Mouse (Mus musculus) midbrain, embryonic 10.5 days (tissue): ENCODE measurements at regions not wholly inside any gene's neighbourhood (a gene's known extent, or its start where the extent isn't known, plus 50 kb on each side); places are given as distances from the start of the nearest gene placed in this dataset.

Experiments used
- DNase-seq: peaks from one replicate; pipeline ENCODE4 v3.0.0-alpha.2; 2017; ENCODE audit warnings: low spot score
- H3K27ac ChIP-seq: fragments of 300-500 bp; sonication (generic); replicated peaks from 2 replicates; pipeline ENCODE4 v1.5.1; 2016; ENCODE audit warnings: mild to moderate bottlenecking
- H3K27me3 ChIP-seq: fragments of 300-500 bp; sonication (generic); 2 replicates; pipeline ENCODE4 v1.6.1; 2016; ENCODE audit warnings: low read depth, mild to moderate bottlenecking; ENCODE audit not compliant: poor library complexity, severe bottlenecking
- H3K36me3 ChIP-seq: fragments of 300-500 bp; sonication (generic); 2 replicates; pipeline ENCODE4 v1.6.1; 2016; ENCODE audit warnings: mild to moderate bottlenecking, moderate library complexity
- H3K4me1 ChIP-seq: fragments of 300-500 bp; sonication (generic); 2 replicates; pipeline ENCODE4 v1.6.1; 2016
- H3K4me3 ChIP-seq: fragments of 300-500 bp; sonication (generic); 2 replicates; pipeline ENCODE4 v1.5.1; 2016; ENCODE audit warnings: mild to moderate bottlenecking, moderate library complexity
- H3K9me3 ChIP-seq: fragments of 300-500 bp; sonication (generic); replicated peaks from 2 replicates; pipeline ENCODE4 v1.6.1; 2016; ENCODE audit warnings: mild to moderate bottlenecking
- WGBS: fragments of 180-500 bp; shearing (Covaris S2); methylation state at CpG from one replicate; pipeline ENCODE4 v1.1.7; 2016; 5-methylcytosine and 5-hydroxymethylcytosine counted together

DNA sequence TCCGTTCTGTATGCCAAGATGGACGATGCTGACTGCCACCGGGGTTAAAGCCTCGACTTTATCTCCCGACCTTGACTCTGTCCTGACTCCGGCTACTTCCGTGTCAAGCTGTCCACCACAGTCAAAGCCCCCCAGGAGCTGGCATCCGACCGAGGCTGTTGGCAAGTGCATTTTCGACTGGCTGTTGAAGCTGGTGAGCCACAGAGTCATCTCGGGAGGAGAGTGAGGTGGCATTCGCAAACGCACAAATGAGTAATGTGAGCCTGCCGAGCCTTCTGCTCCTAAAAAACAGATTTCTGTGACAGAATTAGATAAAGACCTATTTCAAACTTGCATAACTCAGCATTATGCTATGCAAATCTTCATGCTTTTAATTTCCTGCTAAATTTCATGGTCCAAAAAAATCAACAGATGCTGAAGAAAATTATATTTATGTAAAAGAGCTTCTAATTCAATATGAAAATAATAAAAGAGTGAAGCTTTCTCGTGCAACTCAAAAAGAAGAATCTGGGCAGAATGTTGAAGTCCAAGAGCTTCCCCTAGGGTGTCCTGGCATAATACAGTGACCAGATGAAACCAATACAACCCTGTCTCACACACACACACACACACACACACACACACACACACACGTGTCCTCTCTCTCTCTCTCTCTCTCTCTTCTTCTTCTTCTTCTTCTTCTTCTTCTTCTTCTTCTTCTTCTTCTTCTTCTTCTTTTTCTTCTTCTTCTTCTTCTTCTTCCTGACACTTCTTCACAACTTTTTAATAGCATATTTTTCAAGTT is 171.2 kb upstream of the Atp2b1 start:
- Histone ChIP-seq H3K27ac (no peak overlapping the region), H3K9me3 (no peaks in the 10 kb centered on the region), H3K4me1 (peaks cover 3% of the 10 kb centered on the region; the same call in 1 of the 2 replicates), H3K27me3 (no peaks in the 10 kb centered on the region), H3K36me3 (no peaks in the 10 kb centered on the region), H3K4me3 (no peak overlapping the region)
- DNase-seq, result no peak
- WGBS, result 86% methylated on average over 16 of the region's 16 CpGs

DNA sequence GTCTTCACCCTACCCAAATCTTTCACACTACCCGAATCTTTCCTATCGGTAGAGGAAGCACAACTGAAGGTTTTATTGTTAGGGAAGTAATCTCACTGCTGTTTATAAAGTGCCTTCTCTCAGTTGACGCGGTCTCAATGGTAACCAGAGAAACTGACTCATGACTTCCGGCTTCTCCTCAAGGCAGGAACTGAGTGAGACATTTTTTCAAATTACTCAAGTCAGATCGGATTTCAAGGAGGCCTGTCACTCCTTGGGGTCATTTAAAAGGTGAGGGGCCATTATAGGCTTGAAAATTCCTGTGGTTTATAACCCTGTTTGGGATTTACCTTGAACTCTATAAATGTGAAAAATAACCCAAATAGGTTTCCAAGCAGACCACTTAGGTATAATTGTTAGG is 170.0 kb upstream of the Atp2b1 start:
- Histone ChIP-seq H3K4me3 (no peak overlapping the region), H3K27me3 (no peaks in the 10 kb centered on the region), H3K36me3 (no peaks in the 10 kb centered on the region), H3K27ac (no peak overlapping the region), H3K9me3 (no peaks in the 10 kb centered on the region), H3K4me1 (peaks cover 9% of the 10 kb centered on the region)
- DNase-seq, result no peak
- WGBS, result 45% methylated on average over 6 of the region's 6 CpGs

DNA sequence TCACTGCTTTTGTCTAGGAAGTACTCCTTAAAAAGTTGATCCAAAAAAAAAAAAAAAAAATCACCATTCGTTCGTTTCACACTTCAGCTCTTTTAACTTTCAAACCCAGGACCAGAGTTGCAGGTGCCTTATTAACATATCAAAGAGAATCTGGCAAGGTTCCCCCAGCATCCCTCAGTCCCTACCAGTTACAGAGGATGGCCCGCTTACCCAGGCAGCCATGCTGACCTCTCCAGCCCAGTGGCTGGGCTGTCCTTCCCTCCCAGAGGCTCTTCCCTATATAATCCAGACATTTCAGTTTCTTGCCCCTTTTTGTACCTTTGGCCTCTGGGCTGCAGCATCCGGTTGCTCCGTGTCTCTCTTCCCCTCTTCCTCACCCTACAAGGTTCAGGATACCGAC is 169.5 kb upstream of the Atp2b1 start:
- Histone ChIP-seq H3K36me3 (no peaks in the 10 kb centered on the region), H3K4me1 (peaks cover 13% of the 10 kb centered on the region), H3K9me3 (no peaks in the 10 kb centered on the region), H3K27ac (no peak overlapping the region), H3K27me3 (no peaks in the 10 kb centered on the region), H3K4me3 (no peak overlapping the region)
- WGBS, result 43% methylated on average over 6 of the region's 6 CpGs
- DNase-seq, result no peak

DNA sequence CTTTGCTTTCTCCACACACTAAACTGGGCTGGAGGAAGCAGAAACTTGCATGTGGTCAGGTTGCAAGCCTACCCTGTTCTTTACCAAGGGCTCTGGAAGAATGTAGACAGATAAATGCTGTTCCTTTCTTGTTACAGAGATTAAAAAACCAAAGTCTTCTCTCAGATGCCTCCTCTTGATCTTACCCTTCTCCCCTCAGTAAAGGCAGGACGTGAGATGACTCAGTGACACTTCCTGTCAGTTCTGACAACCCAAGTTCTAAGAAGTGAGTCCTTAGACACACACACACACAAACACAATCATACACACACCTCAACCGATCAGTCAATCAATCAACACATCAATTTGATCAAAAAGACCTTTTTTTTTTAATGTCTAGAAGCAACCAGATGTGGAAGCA is 168.8 kb upstream of the Atp2b1 start:
- peaks cover 14% of the 10 kb centered on the region for H3K4me1 ChIP-seq
- H3K36me3 ChIP-seq, result no peaks in the 10 kb centered on the region
- no peak overlapping the region for H3K4me3 ChIP-seq
- H3K27ac ChIP-seq, result no peak overlapping the region
- no peaks in the 10 kb centered on the region for H3K27me3 ChIP-seq
- no peak for DNase-seq
- WGBS, result 79% methylated on average over 2 of the region's 2 CpGs
- no peaks in the 10 kb centered on the region for H3K9me3 ChIP-seq

DNA sequence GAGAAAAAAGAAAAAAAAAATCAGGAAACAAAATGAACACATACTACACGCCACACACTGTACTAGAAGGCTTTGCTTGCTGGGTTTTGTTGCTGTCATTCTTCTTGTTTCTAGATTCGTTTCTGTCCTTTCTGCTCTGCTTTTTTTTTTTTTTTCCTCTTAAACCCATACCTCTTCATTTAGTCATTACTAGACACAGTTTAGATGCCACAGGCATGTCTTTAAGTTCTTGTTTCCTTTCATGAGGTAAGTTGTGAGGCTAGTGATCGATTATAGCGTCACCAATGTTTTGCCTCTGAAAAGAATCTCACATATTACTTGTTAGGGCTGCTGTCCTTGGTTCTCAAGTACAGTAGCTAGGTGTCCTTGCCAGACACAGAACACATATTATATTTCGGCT is 168.3 kb upstream of the Atp2b1 start:
- DNase-seq, result no peak
- H3K4me1 ChIP-seq, result peaks cover 14% of the 10 kb centered on the region
- H3K36me3 ChIP-seq, result no peaks in the 10 kb centered on the region
- no peak overlapping the region for H3K27ac ChIP-seq
- 88% methylated on average over 5 of the region's 5 CpGs for WGBS
- no peaks in the 10 kb centered on the region for H3K27me3 ChIP-seq
- no peak overlapping the region for H3K4me3 ChIP-seq
- H3K9me3 ChIP-seq, result no peaks in the 10 kb centered on the region

DNA sequence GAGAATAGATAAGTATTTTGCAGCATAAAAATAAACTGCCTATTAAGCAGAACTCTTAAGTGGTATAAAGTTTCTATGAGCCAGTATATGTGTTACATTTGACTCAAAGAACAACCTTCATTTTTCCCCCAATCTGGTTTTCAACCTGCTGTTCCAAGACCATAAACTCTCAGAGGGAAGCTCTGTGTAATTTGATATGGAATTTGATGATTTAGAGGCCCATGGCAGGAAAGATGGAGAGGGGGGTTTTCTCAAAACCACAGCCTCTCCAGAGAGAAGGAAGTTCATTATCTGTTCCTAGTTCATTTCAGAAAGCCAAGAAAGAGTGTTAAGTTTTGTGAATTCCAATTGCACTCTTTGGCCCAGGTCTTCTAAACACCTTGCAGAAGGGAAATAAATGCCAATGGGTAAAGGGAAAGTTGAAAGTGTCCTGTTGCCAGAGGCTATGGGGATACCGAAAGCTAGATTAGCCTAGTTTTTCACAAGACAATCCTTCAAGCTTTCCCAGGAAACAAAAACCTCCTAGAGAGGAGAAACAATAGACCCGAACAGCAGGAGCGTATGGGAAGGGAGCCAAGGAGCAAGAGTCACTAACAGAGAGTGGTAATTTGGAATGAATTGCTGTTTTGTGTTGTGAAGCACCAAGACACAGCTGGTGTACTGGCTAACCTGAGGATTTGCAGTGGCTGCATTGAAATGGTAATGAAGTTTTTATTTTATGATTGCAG is 165.2 kb upstream of the Atp2b1 start:
- 7% methylated on average over 3 of the region's 3 CpGs for WGBS
- H3K36me3 ChIP-seq, result no peaks in the 10 kb centered on the region
- no peaks in the 10 kb centered on the region for H3K27me3 ChIP-seq
- H3K4me3 ChIP-seq, result no peak overlapping the region
- no peak overlapping the region for H3K27ac ChIP-seq
- no peak for DNase-seq
- peaks cover 17% of the 10 kb centered on the region for H3K4me1 ChIP-seq
- H3K9me3 ChIP-seq, result no peaks in the 10 kb centered on the region

DNA sequence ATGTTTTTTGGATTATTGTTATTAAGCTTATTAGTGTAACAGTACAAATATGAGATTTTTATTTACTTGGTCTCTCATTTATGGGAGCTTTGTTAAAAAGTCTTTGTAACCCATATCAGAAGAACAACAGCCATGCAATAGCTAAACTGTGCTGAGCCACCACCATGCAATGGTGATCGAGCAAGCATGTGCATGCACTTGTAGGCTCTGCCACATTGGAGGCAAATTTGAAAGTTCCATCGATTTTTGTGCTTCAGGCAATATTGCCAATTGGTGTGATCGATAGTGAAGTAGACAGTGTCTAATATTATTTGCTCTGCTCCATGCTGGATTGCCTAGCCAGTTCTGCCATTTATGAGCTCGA is 164.6 kb upstream of the Atp2b1 start:
- WGBS, result 55% methylated on average over 4 of the region's 4 CpGs
- Histone ChIP-seq H3K4me3 (no peak overlapping the region), H3K27me3 (no peaks in the 10 kb centered on the region), H3K27ac (no peak overlapping the region), H3K4me1 (peaks cover 15% of the 10 kb centered on the region), H3K9me3 (no peaks in the 10 kb centered on the region), H3K36me3 (no peaks in the 10 kb centered on the region)
- no peak for DNase-seq

DNA sequence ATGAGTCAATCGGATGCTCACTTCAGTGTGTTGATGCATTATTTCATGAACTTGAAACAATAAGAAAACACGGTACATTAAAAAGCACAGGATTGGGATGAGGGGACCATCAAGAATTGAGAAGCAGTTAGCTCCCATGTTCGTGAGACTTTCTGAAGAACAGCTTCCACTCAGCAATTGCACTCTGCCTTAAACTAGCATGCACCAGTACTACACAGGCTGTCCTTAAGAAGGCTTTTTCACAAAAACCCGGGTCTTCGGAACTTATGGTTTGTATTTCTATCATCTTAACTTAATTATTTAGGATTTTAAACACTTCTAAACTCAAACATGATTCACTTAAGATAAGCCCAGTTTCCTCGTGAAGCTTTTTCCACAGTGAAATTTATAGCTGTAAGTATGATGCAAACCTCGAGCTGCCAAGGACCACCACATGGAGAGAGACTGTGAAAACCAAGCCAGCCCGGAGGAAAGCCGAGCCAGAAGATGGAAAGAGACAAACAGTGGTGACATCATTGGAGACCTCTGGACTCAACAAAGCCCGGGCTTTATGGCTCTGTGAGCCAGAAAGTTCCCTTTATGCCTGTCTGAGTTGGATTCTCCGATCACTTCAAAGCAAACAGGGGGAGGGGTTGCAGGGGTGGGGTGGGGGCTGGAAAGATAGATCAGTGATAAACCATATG is 162.7 kb upstream of the Atp2b1 start:
- peaks cover 15% of the 10 kb centered on the region for H3K4me1 ChIP-seq
- no peaks in the 10 kb centered on the region for H3K9me3 ChIP-seq
- no peak overlapping the region for H3K4me3 ChIP-seq
- peak; percentile 13 for DNase-seq
- H3K27me3 ChIP-seq, result no peaks in the 10 kb centered on the region
- no peaks in the 10 kb centered on the region for H3K36me3 ChIP-seq
- 68% methylated on average over 11 of the region's 11 CpGs for WGBS
- H3K27ac ChIP-seq, result no peak overlapping the region; the same call in 1 of the 2 replicates

DNA sequence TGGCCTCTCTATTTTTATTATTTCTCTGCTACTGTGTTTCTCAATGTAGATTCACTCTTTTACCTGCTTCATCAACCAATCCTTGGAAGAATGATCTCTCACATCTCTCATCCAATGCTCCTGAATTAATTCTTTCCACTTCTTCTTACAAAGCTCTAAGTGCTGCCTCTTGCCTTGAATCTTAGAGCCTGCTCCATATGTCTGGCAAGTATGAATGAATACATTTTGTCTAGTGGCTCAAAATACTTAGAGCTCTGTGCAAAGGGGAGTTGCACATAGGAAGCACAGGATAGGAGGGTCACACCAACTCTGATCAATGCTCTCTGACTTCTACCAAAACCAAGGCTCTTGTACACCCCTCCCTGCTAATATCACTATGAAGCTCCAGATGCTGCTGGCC is 153.1 kb upstream of the Atp2b1 start:
- Histone ChIP-seq H3K27ac (no peak overlapping the region), H3K27me3 (no peaks in the 10 kb centered on the region), H3K9me3 (0 out of 2 replicates have a peak, but pooled peaks cover 3% of the 10 kb centered on the region), H3K4me3 (no peak overlapping the region), H3K36me3 (no peaks in the 10 kb centered on the region), H3K4me1 (no peaks in the 10 kb centered on the region)
- DNase-seq, result no peak

DNA sequence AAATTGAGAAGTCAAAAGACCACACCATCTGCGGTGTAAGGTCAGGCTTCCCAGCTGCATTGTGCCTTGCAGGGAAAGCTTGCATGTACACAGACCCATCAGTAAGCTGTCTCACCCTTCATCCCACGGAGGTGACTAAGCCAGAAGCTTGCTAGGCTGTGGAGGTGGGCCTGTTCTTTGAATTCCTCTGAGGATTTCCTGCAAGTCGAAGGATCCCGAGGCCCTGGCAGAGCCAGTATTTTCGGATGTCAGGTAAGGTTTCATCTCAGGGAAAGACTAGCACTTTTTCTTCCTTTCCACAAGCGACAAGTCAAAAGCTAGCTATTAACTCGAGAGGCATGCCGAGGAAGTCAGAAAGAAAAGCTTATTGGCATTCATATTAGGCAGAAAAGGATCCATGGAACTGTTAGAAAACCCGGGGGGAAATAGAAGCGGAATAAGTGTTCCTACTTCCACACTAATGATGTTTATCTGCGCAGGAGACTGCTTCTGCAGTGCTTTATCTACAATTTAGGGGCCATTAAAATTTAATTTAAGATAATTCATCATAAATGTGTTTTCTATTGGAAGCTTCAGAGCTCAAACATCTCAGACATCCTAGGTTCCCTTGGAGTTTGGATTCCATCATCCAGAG is 148.3 kb upstream of the Atp2b1 start:
- Histone ChIP-seq H3K27me3 (no peaks in the 10 kb centered on the region), H3K9me3 (peaks cover 3% of the 10 kb centered on the region; the same call in 1 of the 2 replicates), H3K36me3 (no peaks in the 10 kb centered on the region), H3K27ac (no peak overlapping the region), H3K4me3 (no peak overlapping the region), H3K4me1 (no peaks in the 10 kb centered on the region)
- DNase-seq, result no peak
- WGBS, result 77% methylated on average over 11 of the region's 11 CpGs

DNA sequence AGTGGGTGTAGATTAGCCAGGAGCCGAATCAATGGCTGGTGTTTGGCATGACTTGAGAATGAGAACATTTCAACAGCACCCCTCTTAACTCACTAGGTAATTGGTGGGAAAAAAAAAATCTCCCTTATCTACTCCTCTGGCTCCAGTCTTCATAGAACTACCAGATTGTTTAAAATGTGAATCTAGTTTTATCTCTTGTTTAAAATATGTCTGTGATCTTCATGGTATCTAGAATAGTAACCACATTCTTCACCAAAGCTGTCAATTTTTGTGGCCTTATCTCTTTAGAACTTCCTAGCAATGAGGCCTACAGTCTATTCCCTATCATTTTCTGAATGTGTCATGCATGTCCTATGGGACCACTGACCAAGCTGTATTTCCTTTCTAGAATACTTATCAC is 134.4 kb upstream of the Atp2b1 start:
- 89% methylated on average over 1 of the region's 1 CpGs for WGBS
- no peak overlapping the region for H3K27ac ChIP-seq
- DNase-seq, result no peak
- H3K27me3 ChIP-seq, result no peaks in the 10 kb centered on the region
- H3K36me3 ChIP-seq, result no peaks in the 10 kb centered on the region
- H3K4me3 ChIP-seq, result no peak overlapping the region
- no peaks in the 10 kb centered on the region for H3K9me3 ChIP-seq
- H3K4me1 ChIP-seq, result peaks cover 6% of the 10 kb centered on the region

DNA sequence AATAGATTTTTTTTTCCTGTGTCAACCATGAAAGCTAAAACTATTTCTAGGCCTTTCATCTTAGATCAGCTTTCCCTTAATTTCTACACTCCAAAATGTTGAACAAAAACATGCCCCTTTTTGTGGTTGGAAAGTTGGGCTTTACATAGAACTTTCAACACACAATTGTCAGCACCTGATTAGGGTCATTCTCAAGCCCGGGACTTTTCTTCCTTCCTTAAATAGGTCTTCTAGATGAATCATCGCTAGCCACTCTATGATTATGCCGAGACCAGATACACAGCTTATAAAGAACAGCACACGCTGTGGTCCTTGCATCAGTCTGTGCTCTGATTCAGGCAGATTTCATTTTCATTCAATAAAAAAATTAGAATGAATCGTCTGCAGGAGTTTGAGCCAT is 133.3 kb upstream of the Atp2b1 start:
- no peaks in the 10 kb centered on the region for H3K36me3 ChIP-seq
- 89% methylated on average over 5 of the region's 5 CpGs for WGBS

More for the DNA sequence above, 133.3 kb upstream of the Atp2b1 start:
- H3K27me3 ChIP-seq, result no peaks in the 10 kb centered on the region
- H3K4me1 ChIP-seq, result peaks cover 6% of the 10 kb centered on the region
- H3K27ac ChIP-seq, result no peak overlapping the region
- no peak overlapping the region for H3K4me3 ChIP-seq
- H3K9me3 ChIP-seq, result no peaks in the 10 kb centered on the region
- no peak for DNase-seq
